Mouse (Mus musculus) cerebellum, adult 2 months (tissue): ENCODE measurements around the gene Ndufv1.
"Not testable (repeated sequence)": the region's sequence is repeated elsewhere in the genome, so short reads cannot be mapped to it uniquely, and the experiment has no call there.

Source experiments
- CTCF ChIP-seq: fragments of 200-500 bp; IDR thresholded peaks from 2 replicates; pipeline ENCODE4 v1.5.1; 2011; ENCODE audit warnings: low read depth, mild to moderate bottlenecking, control low read depth, low read length, moderate library complexity, borderline replicate concordance; ENCODE audit not compliant: insufficient read depth
- POLR2A ChIP-seq: fragments of 200-500 bp; IDR thresholded peaks from 2 replicates; pipeline ENCODE4 v1.6.1; 2011; ENCODE audit warnings: low read length, control low read depth, borderline replicate concordance; ENCODE audit not compliant: insufficient read depth

DNA sequence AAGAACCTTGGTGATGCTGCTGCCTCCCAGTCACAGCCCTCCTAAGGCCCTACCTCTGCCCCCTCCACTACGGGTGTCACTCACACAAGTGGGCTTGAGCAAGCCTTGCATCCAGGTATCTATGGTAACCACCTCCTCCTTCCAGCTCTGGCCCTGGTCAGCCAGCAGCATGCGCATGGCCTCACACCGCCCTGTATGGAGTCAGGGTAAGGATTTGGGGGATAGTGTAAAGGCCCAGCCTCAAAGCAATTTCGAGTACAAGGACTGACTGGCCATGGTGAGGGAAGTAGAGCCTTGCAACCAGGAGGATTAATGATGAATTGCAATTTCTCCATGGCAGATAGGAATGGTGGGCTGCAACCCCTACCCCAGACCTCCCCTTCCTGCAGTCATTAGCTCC, 28.9 kb upstream of the Ndufv1 start:
- not testable (repeated sequence) for TF ChIP-seq POLR2A, CTCF
